Mouse (Mus musculus): ENCODE measurements at regions not wholly inside any gene's neighbourhood (a gene's known extent, or its start where the extent isn't known, plus 50 kb on each side); places are given as distances from the start of the nearest gene placed in this dataset.

DNA sequence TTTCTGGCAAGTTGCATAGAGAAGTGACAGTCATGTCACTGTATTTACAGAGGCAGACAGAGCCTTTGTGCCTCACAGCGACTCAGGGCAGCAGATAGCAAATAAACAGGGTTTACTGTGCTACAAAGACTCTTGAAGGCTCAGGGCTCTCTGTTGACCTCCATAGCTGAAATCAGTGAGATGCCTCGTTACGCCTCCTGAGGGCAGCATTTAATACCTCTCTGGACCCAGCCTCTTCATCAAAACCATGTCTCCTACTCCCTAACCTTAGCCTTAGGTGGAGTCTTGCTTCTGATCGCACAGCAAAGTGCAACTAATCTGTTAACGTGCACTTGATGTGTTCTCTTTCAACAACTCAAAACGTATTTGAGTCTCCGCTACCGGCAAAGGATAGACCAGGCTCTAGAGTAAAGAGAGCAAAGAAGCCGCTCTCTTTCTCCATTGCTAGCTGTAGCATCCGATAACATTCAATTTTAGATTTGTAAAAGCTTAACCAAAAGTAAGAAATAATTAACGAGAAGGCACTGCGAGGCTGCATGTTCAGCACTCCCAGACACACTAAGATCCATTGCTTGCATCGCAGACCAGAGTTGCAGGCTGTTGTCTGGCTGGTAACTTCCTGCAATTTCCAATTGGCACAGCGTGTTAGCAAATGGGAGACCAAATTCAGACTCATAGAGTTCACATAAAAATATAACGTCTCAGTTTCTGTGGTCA, 101.1 kb upstream of the Man2a1 start:
- DNase-seq = peak; percentile 22

DNA sequence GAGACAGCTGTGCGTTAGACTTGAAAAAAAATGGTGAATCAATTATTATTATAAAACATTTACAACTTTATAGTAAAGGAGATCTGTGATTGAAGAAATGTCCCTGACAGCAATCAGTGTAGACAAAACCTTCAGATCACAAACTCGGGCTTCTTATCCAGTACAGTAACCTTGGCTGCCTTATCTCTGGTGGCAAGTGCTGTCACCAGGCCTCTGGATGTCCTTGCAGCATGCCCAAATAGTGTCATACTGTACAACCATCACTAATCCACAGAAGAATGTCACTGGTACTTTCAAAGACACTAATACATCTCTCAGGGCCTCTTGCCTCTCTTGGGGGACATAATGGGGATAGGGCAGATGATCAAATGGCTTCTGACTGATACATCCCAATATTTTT, 98.2 kb upstream of the Man2a1 start:
- no peak for DNase-seq

DNA sequence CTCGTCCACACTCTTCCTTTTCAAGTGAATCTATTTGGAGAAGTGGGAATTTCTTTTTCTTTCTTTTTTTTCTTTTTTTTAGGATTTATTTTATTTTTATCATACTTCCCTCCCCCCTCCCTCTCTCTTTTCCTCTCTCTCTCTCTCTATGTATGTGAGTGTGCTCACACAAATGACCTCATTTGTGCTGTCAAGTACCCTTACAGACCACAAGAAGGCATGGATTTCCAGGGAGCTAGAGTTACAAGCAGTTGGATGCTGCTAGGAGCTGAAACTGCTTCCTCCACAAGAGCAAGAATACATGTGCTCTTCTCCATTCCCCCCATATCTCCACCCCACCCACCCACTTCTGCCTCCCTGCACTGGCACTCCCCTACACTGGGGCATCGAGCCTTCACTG, 94.6 kb upstream of the Man2a1 start:
- no peak for DNase-seq

DNA sequence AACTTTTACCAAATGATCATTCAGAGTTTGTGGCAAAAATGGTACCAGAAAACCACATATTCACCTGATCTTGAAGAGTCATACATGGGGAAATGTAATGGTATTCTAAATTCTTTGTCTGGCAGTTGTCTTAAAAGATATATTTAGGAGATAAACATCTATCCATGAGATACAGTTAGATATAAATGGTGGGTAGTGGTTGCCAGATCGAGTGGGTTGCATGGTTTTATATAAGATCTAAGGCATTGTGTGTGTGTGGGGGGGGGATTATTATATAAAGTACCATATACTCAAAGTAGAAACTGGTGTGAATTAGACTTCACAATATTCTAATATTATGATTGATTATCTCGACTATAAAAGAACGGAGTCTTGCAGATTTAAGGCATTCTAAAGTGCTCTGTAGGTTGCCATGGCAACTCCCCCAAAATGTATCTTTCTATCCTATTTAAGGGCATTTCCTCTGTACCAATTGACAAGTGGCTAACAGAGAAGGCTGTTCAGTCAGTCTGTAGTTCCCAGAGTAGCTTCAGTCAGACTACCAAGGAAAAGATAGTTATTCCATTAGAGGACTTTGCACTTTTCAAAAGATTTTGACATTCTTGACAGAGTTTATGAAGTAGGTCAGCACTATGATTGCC, 89.3 kb upstream of the Man2a1 start:
- DNase-seq = no peak

DNA sequence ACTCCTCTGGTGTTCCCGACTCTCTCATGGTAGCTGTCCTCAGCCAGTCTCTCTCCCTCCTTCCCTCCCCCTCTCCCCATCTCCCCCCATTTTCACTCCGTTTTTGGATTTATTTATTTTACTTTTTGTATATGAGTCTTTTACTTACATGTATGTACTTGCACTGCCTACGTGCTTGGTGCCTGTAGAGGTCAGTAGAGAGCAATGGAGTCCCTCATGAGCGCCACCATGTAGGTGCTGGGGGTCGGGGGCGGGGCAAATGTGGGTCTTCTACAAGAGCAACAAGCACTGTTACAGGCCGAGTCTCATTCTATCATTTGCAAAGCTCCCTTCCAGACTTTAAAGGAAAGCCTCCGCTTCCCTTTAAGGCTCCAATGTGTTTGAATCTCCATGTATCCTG, 78.3 kb upstream of the Man2a1 start:
- no peak for DNase-seq

DNA sequence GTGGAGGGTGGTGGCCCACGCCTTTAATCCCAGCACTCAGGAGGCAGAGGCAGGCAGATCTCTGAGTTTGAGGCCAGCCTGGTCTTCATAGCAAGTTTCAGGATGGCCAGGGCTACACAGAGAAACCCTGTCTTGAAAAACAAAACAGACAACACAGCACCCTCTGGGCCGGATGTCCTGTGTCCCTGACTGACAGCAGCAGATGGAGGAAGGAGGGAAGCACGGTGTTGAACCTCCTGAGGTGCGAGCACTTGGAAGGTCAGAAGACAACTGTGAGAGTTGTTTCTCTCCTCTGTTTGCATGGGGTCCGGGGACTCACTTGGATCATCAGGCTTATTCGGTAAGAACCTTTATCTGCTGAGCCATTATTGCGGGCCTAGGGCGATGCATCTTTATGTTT, 76.6 kb upstream of the Man2a1 start:
- no peak for DNase-seq

DNA sequence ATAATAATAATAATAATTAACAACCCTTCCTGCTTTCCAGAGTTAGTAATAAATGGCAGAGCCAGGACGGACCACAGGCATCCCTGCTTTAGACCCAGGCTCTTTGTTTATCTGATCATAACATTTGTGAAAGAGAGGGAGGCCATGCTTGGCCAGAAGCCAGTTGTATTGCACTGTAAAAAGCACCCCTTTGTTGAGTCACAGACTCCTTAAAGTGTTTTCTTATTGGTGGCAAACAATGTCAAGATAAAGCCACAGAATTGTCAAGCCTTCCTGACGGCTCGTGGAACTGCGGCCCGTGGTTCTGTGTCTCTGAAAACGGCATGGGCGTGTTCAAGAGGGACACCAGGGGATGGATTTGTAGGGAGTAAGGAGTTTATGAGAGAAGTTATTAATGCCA, 72.7 kb upstream of the Man2a1 start:
- no peak for DNase-seq

DNA sequence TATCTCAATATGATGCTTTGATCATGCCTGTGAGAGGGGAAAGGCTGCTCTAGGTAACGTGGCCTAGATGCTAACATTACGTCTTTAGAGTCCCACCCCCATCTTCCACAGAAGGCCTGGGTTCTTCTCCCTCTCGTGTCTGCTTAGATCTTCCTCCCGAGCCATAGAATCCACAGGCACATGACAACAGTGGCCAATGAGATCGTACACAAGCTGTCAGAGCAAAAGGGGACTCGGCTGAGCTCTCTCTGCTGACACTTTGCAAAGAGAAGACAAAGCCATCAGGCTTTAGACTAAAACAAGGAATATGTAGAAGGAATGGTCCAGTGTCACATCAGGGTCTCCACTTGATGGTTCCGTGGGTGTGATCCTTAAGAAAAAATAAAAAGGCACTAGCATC, 72.1 kb upstream of the Man2a1 start:
- no peak for DNase-seq

DNA sequence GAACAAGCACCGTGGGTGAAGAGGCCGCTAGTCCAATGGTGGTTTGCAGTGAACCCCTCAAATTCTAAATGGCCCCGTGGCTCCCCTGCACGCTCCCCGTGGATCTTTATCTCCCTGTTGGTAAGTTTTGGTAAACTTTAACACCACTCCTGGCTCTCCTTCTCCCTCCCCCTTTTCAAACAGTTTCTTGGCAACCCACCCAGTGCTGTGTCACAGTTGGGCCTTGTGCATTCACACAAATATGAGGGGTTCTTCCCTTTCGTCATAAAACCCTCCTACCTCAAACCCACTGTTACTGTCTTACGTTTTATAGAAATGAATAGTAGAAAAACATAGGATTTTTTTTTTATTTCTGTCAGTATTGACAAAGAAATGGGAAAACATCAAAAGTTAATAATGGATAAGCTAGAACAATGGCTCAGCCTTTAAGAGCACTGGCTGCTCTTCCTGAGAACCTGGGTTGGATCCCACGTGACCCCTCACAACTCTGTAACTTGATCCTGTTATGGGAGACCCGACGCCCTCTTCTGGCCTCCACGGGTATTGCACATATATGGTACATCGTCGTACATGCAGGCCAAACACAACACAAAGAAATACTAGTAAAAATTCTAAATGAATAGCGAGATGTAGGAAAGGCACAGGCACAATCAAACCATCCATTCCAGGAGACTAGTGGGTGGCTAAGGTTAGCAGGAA, 71.1 kb upstream of the Man2a1 start:
- no peak for DNase-seq

DNA sequence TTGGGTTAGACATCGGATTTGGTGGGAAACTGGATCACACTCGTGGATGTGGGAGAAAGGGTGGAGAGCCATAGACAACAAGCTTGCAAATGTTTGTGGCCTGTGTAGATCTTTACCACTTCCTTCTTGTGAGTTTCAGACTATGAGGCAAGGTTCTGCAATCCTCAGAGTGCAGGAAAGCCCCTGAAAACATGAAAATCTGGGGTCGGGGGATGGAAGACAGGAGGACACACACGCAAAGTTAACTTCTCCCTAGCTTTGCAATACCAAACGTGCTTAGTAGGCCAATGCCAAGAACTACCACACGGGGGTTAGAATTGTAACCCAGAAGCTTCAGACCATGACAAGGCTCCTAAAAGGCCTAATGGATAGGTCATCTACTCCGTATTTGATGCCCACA, 69.4 kb upstream of the Man2a1 start:
- DNase-seq = no peak

DNA sequence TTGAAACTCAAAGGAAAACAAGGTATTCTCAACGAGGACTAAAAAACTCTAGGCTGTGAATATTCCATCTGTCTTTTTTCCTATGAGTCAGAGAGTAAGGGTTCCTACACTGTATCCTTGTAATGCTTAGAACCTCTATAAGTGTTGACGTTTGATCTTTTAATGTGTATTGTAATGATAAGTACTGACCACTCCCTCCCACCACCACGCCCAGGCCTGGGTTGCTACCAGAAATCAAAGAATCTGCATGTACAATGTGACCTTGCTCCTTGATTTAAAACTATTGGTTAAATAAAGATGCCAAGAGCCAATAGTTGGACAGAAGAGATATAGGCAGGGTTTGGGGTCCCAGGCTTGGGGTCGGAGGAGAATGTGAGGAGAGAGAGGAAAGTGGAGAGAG, 66.2 kb upstream of the Man2a1 start:
- DNase-seq = no peak

DNA sequence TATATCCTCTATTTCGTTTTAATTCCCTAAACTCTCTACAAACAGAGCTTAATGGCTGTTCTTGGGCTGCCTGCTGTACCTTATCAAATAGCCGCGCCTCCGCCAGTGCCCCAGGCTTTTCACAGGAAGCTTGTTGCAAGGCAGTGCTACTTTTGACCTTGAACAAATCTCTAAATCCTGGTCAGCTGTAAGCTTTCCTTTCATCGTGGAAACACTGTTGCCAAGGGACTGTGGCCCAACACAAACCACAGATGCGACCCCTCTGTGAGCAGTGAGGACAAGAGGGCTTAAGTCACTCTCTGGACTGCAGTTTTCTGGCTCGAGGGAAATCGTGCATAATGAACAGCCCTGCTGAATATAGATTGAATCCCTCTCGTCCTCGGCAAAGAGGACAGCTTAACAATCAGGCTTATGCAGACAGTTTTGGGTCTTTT, 62.0 kb upstream of the Man2a1 start:
- no peak for DNase-seq

DNA sequence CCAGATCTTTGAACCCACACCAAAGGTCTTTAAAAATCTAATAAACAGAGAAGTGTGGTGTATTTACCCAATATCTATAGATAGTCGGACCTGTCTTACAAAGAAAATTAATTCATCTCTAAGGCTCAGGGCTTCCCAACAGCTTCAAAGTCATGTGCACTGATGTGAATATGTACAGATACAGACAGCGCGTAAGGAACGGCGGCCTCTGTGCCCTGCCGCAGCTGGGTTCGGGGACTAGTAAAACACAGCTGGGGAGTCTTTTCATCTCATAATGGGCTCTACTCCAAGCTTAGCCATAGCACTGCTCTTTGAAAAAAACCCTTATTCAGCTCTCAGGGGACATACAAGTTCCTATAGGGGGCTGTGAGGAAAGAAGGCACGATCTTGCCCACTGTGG, 60.1 kb upstream of the Man2a1 start:
- no peak for DNase-seq

DNA sequence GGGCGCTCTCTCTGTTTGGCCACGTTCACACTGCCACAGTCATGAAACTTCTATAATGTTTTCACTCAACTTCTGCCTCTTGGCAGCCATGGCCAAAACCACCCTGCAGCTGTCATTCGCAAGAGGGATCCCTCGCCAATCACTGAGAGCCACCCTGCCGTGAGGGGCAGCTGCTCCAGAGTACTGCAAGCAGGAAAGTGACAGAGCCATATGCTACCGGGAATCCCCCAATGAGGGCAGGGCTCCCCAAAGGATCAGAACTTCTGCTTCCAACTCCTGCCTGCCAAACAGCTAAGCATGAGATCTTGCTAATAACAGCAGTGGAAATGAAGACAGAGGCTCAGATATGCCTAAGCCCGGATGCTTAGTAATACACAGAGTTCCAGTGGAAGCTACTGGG, 52.0 kb upstream of the Man2a1 start:
- peak; percentile 13 for DNase-seq

DNA sequence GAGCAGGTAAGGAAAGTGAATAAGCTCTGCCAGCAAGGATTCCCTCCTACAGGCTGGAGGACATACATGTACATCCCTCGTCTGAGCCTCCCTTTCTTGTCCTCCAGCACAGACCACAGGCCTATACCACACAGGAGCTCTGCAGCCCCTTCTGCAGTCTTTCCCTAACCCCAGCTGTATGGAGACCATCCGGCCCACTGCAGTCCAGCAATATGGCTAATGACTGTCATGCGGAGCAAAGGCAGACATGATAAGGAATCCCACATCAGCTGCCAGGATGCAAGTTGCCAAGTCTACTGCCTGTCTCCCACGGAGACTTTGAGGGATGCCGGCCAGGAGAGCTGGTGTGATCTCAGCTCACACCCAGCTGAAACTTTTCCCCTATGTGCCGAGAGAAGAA, 50.5 kb upstream of the Man2a1 start:
- no peak for DNase-seq

Small RNA genes in the stretch of these regions (microRNA-seq; reads per million reads assigned to microRNA genes)
- gene Mir6420 = 0 reads per million in 2 experiments

Measured in gastrocnemius, postnatal 10 days (tissue).